Mouse (Mus musculus): ENCODE data around the gene Pitpnc1. TPM values are rescaled to one million over a fixed set of nuclear protein-coding genes. Genes with fewer than 3 reads are reported as not detected.
"Not testable (repeated sequence)": the region's sequence is repeated elsewhere in the genome, so short reads cannot be mapped to it uniquely, and the experiment has no call there.

The Pitpnc1 gene
- 100 to 1,000 TPM in 1 of 2 experiments, 10 to 100 TPM in 1; 59.4 to 114 TPM for total RNA-seq (2021)
- long read RNA-seq, experiment 1, partial matches to known transcripts = 3 of 50 reads
- long read RNA-seq, experiment 1, other reads (novel, unspliced or antisense) = 46 of 50 reads
- long read RNA-seq, experiment 2, partial matches to known transcripts = 3 of 38 reads
- long read RNA-seq, experiment 2, other reads (novel, unspliced or antisense) = 35 of 38 reads

DNA sequence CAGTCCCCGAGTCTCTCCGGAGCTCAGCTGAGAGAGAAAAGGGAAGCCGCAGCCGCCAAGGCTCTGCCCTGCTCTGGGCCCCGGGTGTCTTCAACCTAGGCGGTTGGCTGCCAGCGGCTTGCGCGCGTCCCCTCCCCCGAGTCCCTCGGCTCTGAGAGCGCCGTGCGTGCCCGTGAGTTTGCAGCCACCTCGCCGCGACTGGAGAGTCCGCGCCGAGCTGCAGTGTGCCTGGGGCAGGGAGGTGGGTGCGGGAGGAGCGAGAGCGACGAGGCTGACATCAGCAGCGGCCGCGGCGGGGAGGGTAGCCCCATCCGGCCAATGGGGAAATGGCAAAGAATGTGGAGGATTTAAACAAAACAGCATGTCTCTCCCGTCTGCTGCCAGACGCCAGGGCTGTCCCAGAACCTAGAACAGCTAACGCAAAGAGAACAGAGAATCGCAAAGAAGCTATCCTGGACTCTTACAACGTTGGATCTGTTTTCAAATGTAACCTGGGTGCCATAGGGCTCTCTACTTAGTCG is at the start of gene Pitpnc1:
Gene Pitpnc1, minus strand, starts transcription at position 179 of the 521 bp plus-strand sequence.
- no peak for TF ChIP-seq CTCF (IDR thresholded peaks at IDR 0.05)
- peak within 1 kb of the TSS; percentile 76 for H3K4me3 ChIP-seq
- DNase-seq = peak; percentile 89
- intact Hi-C loops (cut with DNase I) = loop anchor here (2.0 kb wide), 1 partner anchor 194 kb away; no protein-coding TSS in a partner anchor
- peak within 1 kb of the TSS; percentile 92 for H3K27ac ChIP-seq

DNA sequence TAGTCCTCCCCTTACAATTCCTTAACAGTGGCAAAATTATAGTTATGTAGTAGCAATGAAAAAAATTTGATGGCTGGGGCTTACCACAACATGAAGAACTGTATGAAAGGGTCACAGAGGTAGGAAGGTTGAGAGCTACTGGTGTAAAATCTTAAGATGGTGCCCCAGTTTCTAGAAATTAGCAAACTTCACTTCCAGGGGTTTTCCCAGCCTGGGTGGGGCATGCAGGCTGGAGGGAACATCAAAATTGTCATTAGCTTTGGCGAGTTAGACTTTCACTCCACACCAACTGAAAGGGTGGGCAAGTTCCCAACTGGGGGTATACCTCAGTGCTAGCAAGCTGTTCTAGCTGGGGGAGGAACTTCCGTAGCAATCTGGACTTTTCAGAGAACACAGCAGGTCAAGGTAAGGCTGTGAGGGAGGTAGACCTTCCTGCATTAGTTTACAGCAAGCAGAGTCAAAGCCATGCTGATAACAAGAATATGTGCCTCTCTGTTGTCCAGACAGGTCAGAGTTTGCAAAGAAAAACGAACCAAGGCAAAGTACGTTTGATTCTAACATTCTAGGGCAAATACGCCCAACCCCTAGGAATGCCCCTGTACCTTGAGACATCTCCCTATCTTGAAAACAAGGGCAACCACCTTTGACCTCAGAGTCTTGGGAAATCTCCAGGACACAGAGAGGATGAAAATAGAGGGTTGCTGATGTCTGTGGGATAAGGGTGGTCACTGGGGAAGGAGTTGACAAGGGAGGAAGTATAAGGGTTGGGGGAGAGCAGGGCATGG is 48.3 kb upstream of the Pitpnc1 start:
- H3K4me3 ChIP-seq = no peak overlapping the region
- H3K27ac ChIP-seq = no peak overlapping the region
- intact Hi-C loops (cut with DNase I) = no loop called here
- DNase-seq = no peak
- no peak for TF ChIP-seq CTCF (IDR thresholded peaks at IDR 0.05)

DNA sequence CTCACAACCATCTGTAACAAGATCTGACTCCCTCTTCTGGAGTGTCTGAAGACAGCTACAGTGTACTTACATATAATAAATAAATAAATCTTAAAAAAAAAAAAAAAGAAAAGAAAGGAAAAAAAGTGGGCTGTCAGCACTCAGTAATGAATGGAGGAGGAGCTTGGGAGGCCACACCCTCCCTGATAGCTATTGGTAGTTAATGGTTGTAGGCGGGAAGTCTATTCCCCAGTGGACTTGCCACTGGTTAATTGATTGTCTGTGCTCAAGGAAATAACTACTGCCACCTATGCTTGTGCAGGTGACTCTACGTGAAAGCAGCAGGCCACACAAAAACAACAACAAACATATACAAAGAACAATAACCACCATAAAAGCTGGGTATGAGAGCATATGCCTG is 45.9 kb upstream of the Pitpnc1 start:
- no peak for DNase-seq
- H3K4me3 ChIP-seq = no peak overlapping the region
- H3K27ac ChIP-seq = no peak overlapping the region
- intact Hi-C loops (cut with DNase I) = no loop called here
- TF ChIP-seq CTCF (IDR thresholded peaks at IDR 0.05) = no peak

DNA sequence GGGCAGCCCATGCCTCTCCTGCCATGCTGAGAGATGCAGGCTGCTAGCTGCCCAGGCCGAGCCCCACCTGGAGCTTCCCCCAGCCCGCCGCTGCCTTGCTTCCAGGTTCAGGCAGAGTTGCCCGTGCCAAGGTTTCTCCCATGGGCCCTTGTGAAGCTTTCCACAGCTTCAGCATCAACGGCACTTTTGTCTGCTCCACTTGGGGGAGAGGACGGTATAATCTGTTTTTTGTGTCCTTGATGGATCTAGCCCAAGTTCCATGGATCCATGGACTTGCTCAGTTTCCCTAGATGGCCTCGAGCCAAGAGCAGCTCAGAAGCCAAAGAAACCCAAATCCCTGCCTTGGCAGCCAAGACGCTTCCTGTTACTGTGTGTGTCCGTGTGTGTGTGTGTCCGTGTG is 42.5 kb upstream of the Pitpnc1 start:
- peak; percentile 27 for DNase-seq
- intact Hi-C loops (cut with DNase I) = loop anchor here (2.0 to 5.0 kb wide), 2 partner anchors 79 to 340 kb away; no protein-coding TSS in a partner anchor

DNA sequence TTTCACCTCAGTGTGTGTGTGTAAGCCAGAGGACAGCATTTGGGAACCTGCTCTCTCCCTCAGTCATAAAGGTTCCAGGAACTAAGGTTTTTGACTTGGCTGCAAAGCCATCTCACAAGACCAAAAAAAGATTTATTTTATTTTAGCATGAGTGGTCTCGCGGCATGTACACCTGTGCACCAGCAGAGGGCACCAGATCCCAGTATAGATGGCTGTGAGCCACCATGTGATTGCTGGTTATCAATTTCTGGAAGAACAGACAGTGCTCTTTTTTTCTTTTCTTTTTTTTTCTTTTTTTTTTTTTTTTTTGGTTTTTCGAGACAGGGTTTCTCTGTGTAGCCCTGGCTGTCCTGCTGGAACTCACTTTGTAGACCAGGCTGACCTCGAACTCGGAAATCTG is 41.5 kb upstream of the Pitpnc1 start:
- TF ChIP-seq CTCF (IDR thresholded peaks at IDR 0.05) = peak; percentile 85
- H3K4me3 ChIP-seq, H3K27ac ChIP-seq: not testable (repeated sequence)
- DNase-seq = peak; percentile 67
- intact Hi-C loops (cut with DNase I) = loop anchor here (2.0 to 5.0 kb wide), 2 partner anchors 80 to 341 kb away; no protein-coding TSS in a partner anchor

More for the DNA sequence above, 42.5 kb upstream of the Pitpnc1 start:
- no peak for TF ChIP-seq CTCF (IDR thresholded peaks at IDR 0.05)
- no peak overlapping the region for H3K4me3 ChIP-seq
- no peak overlapping the region for H3K27ac ChIP-seq

DNA sequence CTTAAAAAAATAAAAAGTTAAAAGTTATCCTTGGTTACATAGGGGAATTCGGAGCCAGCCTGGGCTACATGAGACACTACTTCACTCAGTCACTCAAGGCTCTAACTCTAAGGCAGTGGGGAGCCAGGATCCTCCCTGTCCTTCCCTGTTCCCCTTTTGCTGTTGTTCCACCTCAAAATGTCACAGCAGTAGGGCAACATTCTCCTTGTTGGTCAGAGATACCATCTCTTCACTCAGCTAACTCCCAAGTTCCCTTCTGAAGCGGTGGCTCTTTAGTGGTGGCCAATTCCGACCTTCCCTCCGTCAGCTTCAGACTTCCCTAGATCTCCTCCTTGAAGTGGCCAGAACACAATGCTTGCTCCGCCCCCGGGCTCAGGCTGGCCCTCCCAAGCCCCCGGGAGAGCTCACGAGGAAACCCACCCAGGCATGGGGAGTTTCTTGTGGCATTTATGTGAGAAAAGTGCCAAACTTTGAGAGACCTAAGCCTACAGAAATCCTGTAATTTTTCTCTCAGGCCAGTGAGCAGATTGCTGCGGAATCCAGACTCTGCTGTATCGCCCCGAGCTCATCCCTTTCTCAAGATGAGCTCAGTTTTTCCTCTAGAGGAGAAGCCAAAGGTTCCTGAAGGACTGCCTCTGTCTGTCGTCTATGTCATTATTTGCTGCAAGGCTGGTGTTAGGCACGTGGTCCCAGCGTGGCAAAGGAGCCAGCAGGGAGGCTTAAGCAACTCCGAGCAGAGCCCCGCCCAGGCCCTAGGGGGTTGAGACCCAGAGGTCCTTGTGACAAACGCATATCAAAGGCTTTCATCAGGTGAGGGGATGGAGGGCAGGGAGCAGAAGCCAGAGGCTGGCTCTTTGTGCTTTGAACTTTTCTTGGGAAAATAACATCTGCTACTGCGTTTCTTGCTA is 40.1 kb upstream of the Pitpnc1 start:
- peak overlapping the region; percentile 54 for H3K4me3 ChIP-seq
- intact Hi-C loops (cut with DNase I) = loop anchor here (5.0 kb wide), 1 partner anchor 82 kb away; no protein-coding TSS in a partner anchor
- 0 out of 2 replicates have a peak overlapping the region, but pooled peaks have one; percentile 28 for H3K27ac ChIP-seq
- TF ChIP-seq CTCF (IDR thresholded peaks at IDR 0.05) = no peak
- DNase-seq = peak; percentile 52

DNA sequence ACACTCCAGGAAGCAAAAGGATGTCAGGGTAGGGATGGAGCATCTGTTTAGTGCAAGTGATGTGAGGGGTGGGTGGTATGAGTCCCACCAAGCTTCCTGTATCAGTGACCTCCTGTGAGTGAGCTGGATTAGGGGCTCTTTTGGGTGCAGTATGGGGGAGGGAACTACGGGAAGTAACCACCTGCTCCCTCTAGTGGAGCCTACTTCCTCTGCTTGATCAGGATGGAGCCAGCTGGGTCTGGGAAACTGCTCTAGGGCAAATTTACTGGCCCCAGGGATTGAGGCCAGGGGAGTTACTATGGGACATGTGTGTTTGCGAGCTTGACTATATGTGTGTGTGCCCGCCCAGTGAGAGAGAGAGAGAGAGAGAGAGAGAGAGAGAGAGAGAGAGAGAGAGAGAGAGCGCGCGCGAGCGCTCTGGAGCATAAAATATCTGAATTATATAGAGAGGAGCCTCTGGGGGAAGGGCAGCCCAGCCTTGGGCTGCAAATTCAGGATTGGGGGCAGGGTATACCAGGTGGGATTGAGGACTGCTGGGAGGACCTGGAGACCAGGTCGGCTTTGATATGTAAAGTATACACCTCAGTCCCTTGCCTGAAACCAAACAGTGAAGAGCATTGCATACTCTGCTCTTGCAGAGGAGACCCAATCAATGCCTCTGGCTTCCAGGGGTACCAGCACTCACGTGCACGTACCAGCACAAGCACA is 39.3 kb upstream of the Pitpnc1 start:
- TF ChIP-seq CTCF (IDR thresholded peaks at IDR 0.05) = peak; percentile 28
- no peak for DNase-seq
- Histone ChIP-seq H3K4me3 (no peak overlapping the region), H3K27ac (no peak overlapping the region)
- intact Hi-C loops (cut with DNase I) = loop anchor here (5.0 kb wide), 1 partner anchor 83 kb away; no protein-coding TSS in a partner anchor

DNA sequence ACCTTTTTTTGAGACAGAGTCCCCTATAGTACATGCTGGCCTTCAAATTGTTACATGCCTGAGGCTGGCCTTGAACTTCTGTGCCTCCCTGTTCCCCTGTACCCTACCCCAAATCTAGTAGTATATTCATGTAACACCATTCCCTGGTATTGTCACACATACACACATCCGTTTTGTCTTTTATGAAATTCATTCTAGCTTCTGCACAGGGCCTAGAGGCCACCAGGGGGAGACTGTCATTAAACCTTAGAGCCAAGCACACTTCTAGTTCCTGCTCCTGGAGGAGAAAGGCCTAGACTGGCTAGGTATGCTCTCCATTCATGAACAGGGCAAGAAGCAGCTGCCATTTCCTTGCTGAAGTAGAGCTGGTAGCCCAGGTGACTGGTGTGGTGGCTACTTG is 35.8 kb upstream of the Pitpnc1 start:
- intact Hi-C loops (cut with DNase I) = no loop called here
- DNase-seq = no peak
- peak; percentile 45 for TF ChIP-seq CTCF (IDR thresholded peaks at IDR 0.05)

DNA sequence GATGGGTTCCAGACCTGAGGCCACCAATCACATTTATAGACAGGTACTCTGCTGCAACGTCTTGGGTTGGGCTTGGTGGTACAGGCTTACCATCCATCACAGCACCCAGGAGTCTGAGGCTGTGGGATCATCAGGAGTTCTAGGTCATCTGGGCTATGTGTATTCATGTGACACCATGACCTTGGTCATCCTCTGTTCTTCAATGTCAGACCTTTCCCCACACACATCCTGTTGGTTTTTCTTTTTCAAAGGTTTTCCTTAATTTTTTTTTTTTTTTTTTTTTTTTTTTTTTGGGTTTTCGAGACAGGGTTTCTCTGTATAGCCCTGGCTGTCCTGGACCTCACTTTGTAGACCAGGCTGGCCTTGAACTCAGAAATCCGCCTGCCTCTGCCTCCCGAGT is 33.9 kb upstream of the Pitpnc1 start:
- H3K27ac ChIP-seq; DNase-seq; H3K4me3 ChIP-seq; intact Hi-C loops (cut with DNase I): not testable (repeated sequence)

More for the DNA sequence above, 35.8 kb upstream of the Pitpnc1 start:
- no peak overlapping the region for H3K4me3 ChIP-seq
- H3K27ac ChIP-seq = no peak overlapping the region

DNA sequence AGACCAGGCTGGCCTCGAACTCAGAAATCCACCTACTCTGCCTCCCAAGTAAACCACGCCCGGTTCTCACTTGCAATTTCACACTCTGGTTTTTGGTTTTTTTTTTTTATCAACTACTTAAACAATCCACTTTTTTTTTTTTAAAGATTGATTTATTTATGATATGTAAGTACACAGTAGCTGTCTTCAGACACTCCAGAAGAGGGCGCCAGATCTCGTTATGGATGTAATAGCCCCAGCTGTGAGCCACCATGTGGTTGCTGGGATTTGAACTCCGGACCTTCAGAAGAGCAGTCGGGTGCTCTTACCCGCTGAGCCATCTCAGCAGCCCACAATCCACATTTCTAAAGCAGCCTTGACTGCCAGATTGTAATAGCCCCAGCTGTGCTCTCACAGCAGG is 32.3 kb upstream of the Pitpnc1 start:
- DNase-seq = no peak
- no peak overlapping the region for H3K27ac ChIP-seq
- no peak overlapping the region for H3K4me3 ChIP-seq
- peak; percentile 29 for TF ChIP-seq CTCF (IDR thresholded peaks at IDR 0.05)
- intact Hi-C loops (cut with DNase I) = no loop called here

DNA sequence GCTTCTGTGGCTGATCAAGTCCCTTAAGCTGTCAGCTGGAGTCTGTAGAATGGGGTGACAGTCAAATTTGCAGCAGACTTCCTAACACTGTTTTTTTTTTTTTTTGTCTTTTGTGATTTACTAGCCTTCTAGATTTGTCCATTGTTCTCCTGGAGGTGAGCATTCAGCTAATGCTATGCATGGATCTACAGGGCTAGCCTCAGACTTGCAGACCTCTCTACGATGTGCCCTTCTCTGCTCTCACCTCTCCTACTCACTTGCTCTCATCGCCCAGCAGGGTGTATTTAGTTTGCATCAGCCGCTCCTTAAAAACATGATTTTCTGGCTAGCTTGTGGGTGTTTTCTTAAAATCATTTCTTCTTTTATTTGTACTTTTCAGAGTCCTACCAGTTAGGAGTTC is 13.8 kb upstream of the Pitpnc1 start:
- Histone ChIP-seq H3K27ac (no peak overlapping the region), H3K4me3 (no peak overlapping the region)
- no peak for DNase-seq
- intact Hi-C loops (cut with DNase I) = no loop called here
- TF ChIP-seq CTCF (IDR thresholded peaks at IDR 0.05) = no peak

DNA sequence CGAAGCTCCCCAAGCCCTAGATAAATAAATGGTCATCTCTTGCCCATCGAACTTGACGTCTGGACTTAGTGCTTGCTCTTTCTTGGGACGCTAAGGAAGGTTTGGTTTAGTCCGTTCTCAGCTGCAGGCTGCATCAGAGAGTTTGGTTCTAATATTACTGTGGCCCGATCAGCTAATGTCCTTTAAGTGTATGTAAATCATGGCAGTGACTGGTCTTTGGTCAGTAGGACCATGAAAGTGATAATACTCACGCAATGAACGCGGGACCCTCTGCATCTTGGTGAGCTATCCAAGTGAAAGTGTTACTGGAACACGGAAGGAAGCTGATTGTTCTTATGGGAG is 9.3 kb upstream of the Pitpnc1 start:
- DNase-seq = no peak
- TF ChIP-seq CTCF (IDR thresholded peaks at IDR 0.05) = no peak
- intact Hi-C loops (cut with DNase I) = no loop called here
- Histone ChIP-seq H3K27ac (peak overlapping the region; percentile 99), H3K4me3 (peak overlapping the region; percentile 97)

All from gastrocnemius, adult 2 months (tissue).